Mouse (Mus musculus): ENCODE results near the gene Cldn34c1.
"Not testable (repeated sequence)": the region's sequence is repeated elsewhere in the genome, so short reads cannot be mapped to it uniquely, and the experiment has no call there.

The Cldn34c1 gene

DNA sequence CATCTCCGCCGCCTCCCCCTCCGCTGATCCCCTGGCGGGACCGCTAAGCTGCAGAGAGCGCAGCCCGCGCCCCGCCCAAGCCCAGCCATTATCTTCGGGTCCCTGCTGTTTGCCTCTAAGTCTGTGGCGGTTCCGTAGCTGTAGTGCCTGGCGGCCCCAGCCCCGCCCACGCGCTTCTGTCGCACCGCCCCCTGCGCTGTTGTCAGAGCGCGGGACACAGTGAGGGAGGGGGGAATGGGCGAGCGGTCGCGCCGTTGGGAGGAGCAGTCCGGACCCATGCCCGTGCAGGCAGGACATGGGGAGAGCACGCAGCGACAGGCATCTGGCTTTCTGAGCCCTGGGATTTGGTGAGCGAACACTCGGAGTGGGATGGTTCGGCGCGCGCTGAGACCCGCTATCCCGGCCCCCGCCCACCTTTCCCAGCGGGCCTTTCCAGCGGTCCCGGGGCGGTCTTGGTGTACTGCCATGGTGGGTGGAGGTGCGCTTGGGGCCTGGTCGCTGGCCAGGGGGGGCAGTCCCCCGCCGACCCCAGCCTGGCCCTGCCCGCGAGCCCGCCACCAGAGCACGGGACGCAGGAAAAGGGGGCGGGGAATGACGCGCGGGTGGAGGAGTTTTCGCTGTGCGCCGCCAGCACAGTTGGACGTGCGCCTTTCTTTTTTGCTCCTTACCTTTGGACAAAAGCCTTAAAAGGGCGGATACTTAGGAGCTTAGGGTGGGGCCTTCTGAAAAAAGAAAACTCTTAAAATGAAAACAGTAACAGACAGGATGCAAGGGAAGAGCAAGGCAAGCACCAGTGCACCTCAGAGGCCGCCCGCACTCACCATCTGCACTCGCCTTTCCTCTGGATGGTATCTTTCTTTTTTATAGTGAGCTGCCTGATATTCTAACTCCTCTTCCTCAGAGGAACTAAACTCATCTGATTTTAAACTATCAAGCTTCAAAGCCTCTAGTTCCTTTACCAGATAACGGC is at the start of gene Cldn34c1:
Cldn34c1 (plus strand) TSS at position 205 of the 970 bp plus-strand sequence.
- DNase-seq: peak; percentile 99

DNA sequence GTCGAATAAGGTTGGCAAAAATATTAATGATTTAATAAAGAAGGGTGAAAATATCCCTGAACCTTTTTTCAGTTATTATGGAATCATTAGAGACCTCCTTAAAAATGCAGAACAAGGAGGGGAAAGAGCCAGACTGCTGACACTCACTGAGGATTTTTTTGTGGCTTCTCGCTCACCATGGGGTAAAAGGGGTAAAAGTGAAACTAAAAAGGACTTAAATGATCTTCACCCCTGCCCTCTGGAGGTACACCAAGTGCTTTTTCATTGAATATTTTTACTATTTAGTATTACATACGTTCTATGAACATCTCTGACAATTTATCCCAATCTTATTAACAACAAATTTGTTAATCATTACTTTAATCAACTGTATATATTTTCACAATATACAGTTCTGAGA is 15.9 kb upstream of the Cldn34c1 start:
- DNase-seq: no peak

DNA sequence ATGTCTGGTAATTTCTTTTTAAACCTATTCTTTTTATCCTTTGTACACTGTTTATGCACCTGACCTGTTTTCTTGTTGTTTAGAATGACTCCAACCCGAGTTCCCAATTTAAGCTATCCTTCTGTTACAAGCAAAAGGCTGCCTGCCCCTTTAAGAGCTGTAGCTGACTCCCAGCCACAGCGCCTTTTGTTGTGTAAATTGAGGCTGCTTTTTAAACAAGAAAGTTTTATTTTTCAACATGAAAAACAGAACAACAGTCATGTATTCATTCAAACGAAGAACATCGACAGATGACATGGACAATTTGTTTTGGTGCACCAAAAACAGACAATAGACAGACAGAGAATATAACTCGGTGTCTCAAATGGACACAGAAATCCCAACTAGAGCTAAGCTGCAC is 489 bp upstream of the Cldn34c1 start:
- peak; percentile 51 for DNase-seq

DNA sequence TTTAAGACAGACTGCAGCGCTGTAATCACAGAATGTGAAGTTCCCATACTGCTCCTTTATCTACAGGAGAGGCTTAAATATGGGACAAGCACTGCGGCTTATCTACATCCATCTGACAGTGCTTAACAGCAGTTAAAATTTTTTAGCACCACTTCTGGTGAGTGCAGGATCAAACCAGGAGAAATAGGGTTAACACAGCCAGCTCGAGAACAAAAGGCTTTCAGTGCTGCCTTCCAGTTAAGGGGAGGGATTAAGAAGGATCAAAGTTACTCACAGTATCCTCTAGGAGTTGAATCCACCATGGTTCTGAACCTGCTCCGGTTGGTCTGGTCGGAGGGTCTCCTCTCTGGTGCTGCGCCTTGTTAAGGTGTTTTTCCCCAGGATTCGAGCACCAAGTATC is 1.4 kb downstream of the Cldn34c1 start:
- peak; percentile 70 for DNase-seq

DNA sequence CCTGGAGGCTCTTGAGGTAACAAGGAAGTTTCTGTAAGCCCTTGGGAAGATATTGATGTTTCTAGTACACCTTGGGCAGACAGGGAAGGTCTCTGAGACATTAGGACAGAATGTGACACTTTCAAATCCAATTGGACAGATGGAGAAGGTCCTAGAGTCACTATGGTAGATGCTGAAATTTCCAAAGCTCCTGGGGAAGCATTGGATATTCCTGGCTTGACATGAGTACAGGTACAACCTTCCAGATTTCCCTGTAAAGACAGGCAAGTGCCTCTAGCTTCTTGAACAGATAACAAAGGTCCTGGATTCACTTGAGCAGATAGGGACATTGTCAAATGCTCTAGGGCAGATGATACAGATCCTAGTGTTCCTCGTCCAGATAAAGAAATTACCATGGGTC is 119.1 kb downstream of the Cldn34c1 start, which contains the start of gene Srsx:
Srsx (minus strand) TSS at position 101 of the 400 bp plus-strand sequence.
- not testable (repeated sequence) for DNase-seq

Data from heart, adult 11 months (tissue).